Mouse (Mus musculus) forebrain, embryonic 12.5 days (tissue): Measurements from ENCODE around the gene Aip. TPM values are rescaled to one million over a fixed set of nuclear protein-coding genes. Genes with fewer than 3 reads are reported as not detected.

ENCODE experiments used
- polyA plus RNA-seq: library from polyadenylated mRNA; unstranded; fragments of >200 nt; fragmentation: Nextera tagmentation; extraction: Ambion mirVana; gene quantifications from 2 replicates; pipeline ENCODE4 v1.2.1, GENCODE M21; 2016

Gene Aip
- polyA plus RNA-seq, 1 experiment from 2014 or later: 56.4 TPM

Other genes starting within 250 kb of the Aip start
- 10.3 and 12.4 TPM in 2 replicates for gene Tcirg1, start 218.7 kb downstream of the Aip start, polyA plus RNA-seq
- 166 and 168 TPM in 2 replicates for gene Ndufs8, start 213.1 kb downstream of the Aip start, polyA plus RNA-seq
- 0.64 and 0.69 TPM in 2 replicates for gene Aldh3b1, start 196.1 kb downstream of the Aip start, polyA plus RNA-seq
- 4.8 TPM in 2 replicates for gene Unc93b1, start 190.7 kb downstream of the Aip start, polyA plus RNA-seq
- gene Aldh3b3, start 167.2 kb downstream of the Aip start, polyA plus RNA-seq: not detected in 2 replicates
- 0.26 and 0.70 TPM in 2 replicates for gene Aldh3b2, start 153.5 kb downstream of the Aip start, polyA plus RNA-seq
- gene Acy3, start 139.3 kb downstream of the Aip start, polyA plus RNA-seq: 0.58 and 1.4 TPM in 2 replicates
- gene Tbx10, start 133.1 kb downstream of the Aip start, polyA plus RNA-seq: not detected in 2 replicates
- 19.3 and 20.8 TPM in 2 replicates for gene Nudt8, start 125.3 kb downstream of the Aip start, polyA plus RNA-seq
- gene Gm49405, start 125.2 kb downstream of the Aip start, polyA plus RNA-seq: 4.1 and 4.3 TPM in 2 replicates
- 6.3 TPM in 2 replicates for gene Doc2g, start 122.5 kb downstream of the Aip start, polyA plus RNA-seq
- gene Ndufv1, start 113.1 kb downstream of the Aip start, polyA plus RNA-seq: 186 and 204 TPM in 2 replicates
- 321 and 346 TPM in 2 replicates for gene Gstp1, start 87.9 kb downstream of the Aip start, polyA plus RNA-seq
- gene Gstp2, start 79.8 kb downstream of the Aip start, polyA plus RNA-seq: 1.6 and 5.5 TPM in 2 replicates
- gene Gstp3, start 66.3 kb downstream of the Aip start, polyA plus RNA-seq: not detected in 2 replicates
- gene Cabp2, start 44.3 kb downstream of the Aip start, polyA plus RNA-seq: not detected in 2 replicates
- 70.4 and 73.9 TPM in 2 replicates for gene Cdk2ap2, start 28.7 kb downstream of the Aip start, polyA plus RNA-seq
- 21.5 and 22.9 TPM in 2 replicates for gene Pitpnm1, start 25.9 kb downstream of the Aip start, polyA plus RNA-seq
- not detected in 2 replicates for gene Gpr152, start 13.9 kb upstream of the Aip start, polyA plus RNA-seq
- 0.09 TPM in 2 replicates for gene Cabp4, start 18.2 kb upstream of the Aip start, polyA plus RNA-seq
- gene Coro1b, start 22.8 kb upstream of the Aip start, polyA plus RNA-seq: 125 and 135 TPM in 2 replicates
- 0.51 and 0.74 TPM in 2 replicates for gene Ptprcap, start 27.7 kb upstream of the Aip start, polyA plus RNA-seq
- gene Rps6kb2, start 37.5 kb upstream of the Aip start, polyA plus RNA-seq: 59.5 and 62.5 TPM in 2 replicates
- gene Carns1, start 49.6 kb upstream of the Aip start, polyA plus RNA-seq: 3.2 TPM in 2 replicates
- 0.31 and 0.86 TPM in 2 replicates for gene Tbc1d10c, start 65.4 kb upstream of the Aip start, polyA plus RNA-seq
- gene Ppp1ca, start 66.2 kb upstream of the Aip start, polyA plus RNA-seq: 689 and 709 TPM in 2 replicates
- 38.8 and 42.2 TPM in 2 replicates for gene Rad9a, start 75.8 kb upstream of the Aip start, polyA plus RNA-seq
- 0.85 and 1.2 TPM in 2 replicates for gene Clcf1, start 88.4 kb upstream of the Aip start, polyA plus RNA-seq
- gene AC109138.7, start 88.5 kb upstream of the Aip start, polyA plus RNA-seq: not detected in 2 replicates
- 11.7 and 13.1 TPM in 2 replicates for gene Pold4, start 106.0 kb upstream of the Aip start, polyA plus RNA-seq
- 5.6 and 6.1 TPM in 2 replicates for gene Ssh3, start 143.3 kb upstream of the Aip start, polyA plus RNA-seq
- gene Ankrd13d, start 157.3 kb upstream of the Aip start, polyA plus RNA-seq: 12.6 and 14.2 TPM in 2 replicates
- gene Grk2, start 180.4 kb upstream of the Aip start, polyA plus RNA-seq: 18.7 and 19.0 TPM in 2 replicates